Mouse (Mus musculus) heart, embryonic 12.5 days (tissue): ENCODE results near the gene Itga9. TPM values are rescaled to one million over a fixed set of nuclear protein-coding genes. Genes with fewer than 3 reads are reported as not detected.

Experiments
- ATAC-seq: fragments of 200-750 bp; cut with Nextera tagmentation; 2 replicates; pipeline ENCODE4 v1.8.0; 2017; ENCODE audit warnings: moderate TSS enrichment, moderate library complexity; ENCODE audit not compliant: insufficient number of reproducible peaks, low FRiP score
- H3K27ac ChIP-seq: fragments of 300-500 bp; sonication (generic); 2 replicates; pipeline ENCODE4 v1.5.1; 2016; ENCODE audit warnings: mild to moderate bottlenecking, moderate library complexity; ENCODE audit not compliant: poor library complexity, severe bottlenecking
- H3K27me3 ChIP-seq: fragments of 300-500 bp; sonication (generic); replicated peaks from 2 replicates; pipeline ENCODE4 v1.6.1; 2016; ENCODE audit warnings: mild to moderate bottlenecking, moderate library complexity
- H3K36me3 ChIP-seq: fragments of 300-500 bp; sonication (generic); 2 replicates; pipeline ENCODE4 v1.6.1; 2016; ENCODE audit warnings: mild to moderate bottlenecking, moderate library complexity
- H3K4me1 ChIP-seq: fragments of 300-500 bp; sonication (generic); replicated peaks from 2 replicates; pipeline ENCODE4 v1.6.1; 2016; ENCODE audit warnings: mild to moderate bottlenecking
- H3K4me2 ChIP-seq: fragments of 300-500 bp; sonication (generic); 2 replicates; pipeline ENCODE4 v1.6.1; 2016; ENCODE audit warnings: mild to moderate bottlenecking, moderate library complexity
- H3K4me3 ChIP-seq: fragments of 300-500 bp; sonication (generic); 2 replicates; pipeline ENCODE4 v1.5.1; 2016; ENCODE audit warnings: mild to moderate bottlenecking
- H3K9ac ChIP-seq: fragments of 300-500 bp; sonication (generic); 2 replicates; pipeline ENCODE4 v1.6.1; 2016; ENCODE audit warnings: mild to moderate bottlenecking, moderate library complexity
- H3K9me3 ChIP-seq: fragments of 300-500 bp; sonication (generic); replicated peaks from 2 replicates; pipeline ENCODE4 v1.6.1; 2016; ENCODE audit warnings: mild to moderate bottlenecking, moderate library complexity
- WGBS: fragments of 180-500 bp; shearing (Covaris S2); methylation state at CpG from one replicate; pipeline ENCODE4 v1.1.7; 2016; 5-methylcytosine and 5-hydroxymethylcytosine counted together
- polyA plus RNA-seq: library from polyadenylated mRNA; unstranded; fragments of >200 nt; fragmentation: Nextera tagmentation; extraction: Ambion mirVana; gene quantifications from 2 replicates; pipeline ENCODE4 v1.2.1, GENCODE M21; 2016

Itga9 gene
- polyA plus RNA-seq, 1 experiment from 2014 or later = 21.0 TPM

DNA sequence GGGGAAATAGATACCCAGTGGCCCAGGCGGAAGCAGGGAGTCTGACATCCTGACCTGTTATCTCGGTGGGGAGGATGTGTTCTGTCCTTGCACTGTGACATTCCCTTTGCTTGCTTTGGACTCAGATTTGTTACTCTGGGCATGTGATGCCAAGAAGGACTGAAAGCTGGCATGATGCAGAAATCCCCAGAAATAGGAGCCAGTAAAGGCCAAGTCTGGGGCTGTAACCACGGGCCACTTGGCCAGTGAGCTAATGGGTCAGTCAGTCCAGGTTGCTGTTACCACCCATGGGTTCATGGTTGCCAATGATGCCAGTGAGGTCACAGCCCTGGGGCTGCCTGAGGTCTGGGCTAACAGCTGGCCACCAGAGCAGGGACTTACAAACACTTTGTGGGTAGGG is 133.2 kb downstream of the Itga9 start:
- no peak for ATAC-seq
- Histone ChIP-seq H3K9ac (no peak overlapping the region), H3K4me2 (no peak overlapping the region), H3K36me3 (peaks cover 11% of the 10 kb centered on the region; the same call in 1 of the 2 replicates), H3K27ac (no peak overlapping the region), H3K4me1 (peaks cover 47% of the 10 kb centered on the region), H3K27me3 (no peaks in the 10 kb centered on the region), H3K9me3 (no peaks in the 10 kb centered on the region), H3K4me3 (no peak overlapping the region)
- 56% methylated on average over 3 of the region's 3 CpGs for WGBS

DNA sequence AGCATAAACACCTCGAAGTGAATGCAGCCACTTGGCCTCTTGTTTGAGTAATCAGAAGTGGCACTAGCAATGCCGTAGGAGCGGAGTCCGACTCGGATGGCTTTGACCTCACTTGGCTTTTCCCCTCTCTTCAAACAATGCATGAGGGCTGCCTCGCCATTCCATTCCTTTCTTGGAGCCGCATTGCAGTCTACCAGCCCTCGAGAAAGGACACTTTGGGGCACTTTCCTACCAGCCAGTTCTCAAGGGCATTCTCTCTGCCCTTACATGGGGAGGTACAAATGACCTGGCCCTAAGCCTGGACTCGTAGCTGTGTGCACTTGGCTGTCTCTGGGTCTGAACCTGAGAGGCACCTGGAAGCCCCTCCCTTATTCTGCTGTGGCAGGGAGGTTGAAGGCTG is 134.8 kb downstream of the Itga9 start:
- WGBS = 60% methylated on average over 9 of the region's 9 CpGs
- H3K9ac ChIP-seq = no peak overlapping the region

DNA sequence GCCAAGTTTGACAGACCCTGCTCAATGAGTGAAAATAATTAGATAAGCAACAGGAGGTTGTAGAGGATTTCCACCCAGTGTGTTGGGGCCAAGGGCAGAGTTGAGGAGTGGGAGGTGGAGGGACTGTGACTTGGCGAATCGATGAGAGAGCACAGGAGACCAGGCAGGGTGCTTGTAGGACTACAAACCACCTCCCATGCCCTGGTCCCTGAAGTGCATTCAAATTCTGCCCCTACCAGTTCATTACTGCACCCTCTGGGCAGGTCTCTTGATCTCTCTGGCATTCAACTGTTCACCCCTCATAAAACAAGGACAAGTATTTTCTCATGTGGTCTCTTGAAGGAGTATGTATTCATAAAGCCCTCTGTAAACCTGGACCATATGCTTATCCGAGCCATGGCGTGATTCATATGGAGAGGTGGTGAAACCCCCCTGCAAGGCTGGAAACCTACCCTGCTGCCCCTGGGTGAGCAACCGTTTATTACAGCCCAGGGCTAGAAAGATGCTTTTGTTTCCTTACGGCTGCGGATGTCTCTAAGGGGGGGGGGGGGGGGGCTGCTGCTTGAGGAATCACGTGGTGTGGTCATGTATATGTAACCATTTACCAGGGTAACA is 143.0 kb downstream of the Itga9 start:
- Histone ChIP-seq H3K27me3 (no peaks in the 10 kb centered on the region), H3K27ac (no peak overlapping the region)
- no peak for ATAC-seq

More for the DNA sequence above, 134.8 kb downstream of the Itga9 start:
- no peak for ATAC-seq
- Histone ChIP-seq H3K27me3 (no peaks in the 10 kb centered on the region), H3K4me3 (no peak overlapping the region), H3K27ac (peak overlapping the region; percentile 24), H3K4me1 (peaks cover 47% of the 10 kb centered on the region), H3K4me2 (no peak overlapping the region), H3K9me3 (peaks cover 4% of the 10 kb centered on the region; the same call in 1 of the 2 replicates), H3K36me3 (peaks cover 11% of the 10 kb centered on the region; the same call in 1 of the 2 replicates)

DNA sequence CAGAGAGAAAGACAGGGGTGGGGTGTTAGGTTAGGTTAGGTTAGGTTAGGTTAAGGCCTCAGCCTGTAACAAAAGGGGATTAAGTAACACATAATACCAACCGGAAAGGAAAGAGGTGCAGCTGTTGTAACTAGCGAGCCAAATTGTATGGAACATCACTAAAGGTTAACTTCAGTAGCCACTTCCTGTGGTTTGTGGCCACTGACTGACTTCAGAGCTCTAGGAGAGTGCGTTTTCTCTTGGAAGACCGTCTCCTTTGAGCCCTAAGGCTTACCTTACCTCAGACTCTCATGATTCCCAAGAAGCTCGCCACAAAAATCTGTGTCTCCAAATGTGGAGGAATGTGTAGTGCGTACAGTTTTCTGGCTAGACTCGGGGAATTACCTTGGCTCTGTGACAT is 144.3 kb downstream of the Itga9 start:
- no peak overlapping the region for H3K4me2 ChIP-seq
- no peaks in the 10 kb centered on the region for H3K4me1 ChIP-seq
- no peak overlapping the region for H3K4me3 ChIP-seq
- H3K36me3 ChIP-seq = no peaks in the 10 kb centered on the region
- no peak overlapping the region for H3K27ac ChIP-seq
- no peak for ATAC-seq
- H3K27me3 ChIP-seq = no peaks in the 10 kb centered on the region
- H3K9ac ChIP-seq = no peak overlapping the region
- no peaks in the 10 kb centered on the region for H3K9me3 ChIP-seq
- 80% methylated on average over 7 of the region's 7 CpGs for WGBS

More for the DNA sequence above, 143.0 kb downstream of the Itga9 start:
- H3K9me3 ChIP-seq = peaks cover 4% of the 10 kb centered on the region; the same call in 1 of the 2 replicates
- H3K4me3 ChIP-seq = no peak overlapping the region
- 79% methylated on average over 8 of the region's 8 CpGs for WGBS
- no peak overlapping the region for H3K4me2 ChIP-seq
- no peak overlapping the region for H3K9ac ChIP-seq
- H3K36me3 ChIP-seq = peaks cover under 1% of the 10 kb centered on the region; the same call in 1 of the 2 replicates
- no peaks in the 10 kb centered on the region for H3K4me1 ChIP-seq

DNA sequence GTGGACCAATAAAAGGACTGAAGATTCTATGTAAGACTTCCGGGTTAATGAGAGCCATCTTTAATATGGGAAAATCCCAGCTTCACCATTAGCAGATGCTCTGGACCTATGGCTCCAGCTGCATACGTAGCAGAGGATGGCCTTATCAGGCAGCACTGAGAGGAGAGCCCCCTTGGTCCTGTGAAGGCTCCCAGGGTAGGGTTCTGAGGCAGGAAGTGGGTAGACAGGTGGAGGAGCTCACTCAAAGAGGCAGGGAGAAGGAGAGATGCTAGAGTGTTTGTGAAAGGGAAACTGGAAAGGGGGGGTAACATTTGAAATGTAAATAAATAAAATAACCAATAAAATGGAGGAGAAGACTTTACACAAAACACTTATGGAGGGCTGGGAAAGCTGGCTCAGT is 145.9 kb downstream of the Itga9 start:
- Histone ChIP-seq H3K9me3 (no peaks in the 10 kb centered on the region), H3K4me2 (no peak overlapping the region), H3K4me3 (no peak overlapping the region), H3K36me3 (no peaks in the 10 kb centered on the region), H3K27me3 (no peaks in the 10 kb centered on the region), H3K4me1 (no peaks in the 10 kb centered on the region), H3K9ac (no peak overlapping the region), H3K27ac (no peak overlapping the region)
- WGBS = 83% methylated on average over 2 of the region's 2 CpGs
- ATAC-seq = no peak

DNA sequence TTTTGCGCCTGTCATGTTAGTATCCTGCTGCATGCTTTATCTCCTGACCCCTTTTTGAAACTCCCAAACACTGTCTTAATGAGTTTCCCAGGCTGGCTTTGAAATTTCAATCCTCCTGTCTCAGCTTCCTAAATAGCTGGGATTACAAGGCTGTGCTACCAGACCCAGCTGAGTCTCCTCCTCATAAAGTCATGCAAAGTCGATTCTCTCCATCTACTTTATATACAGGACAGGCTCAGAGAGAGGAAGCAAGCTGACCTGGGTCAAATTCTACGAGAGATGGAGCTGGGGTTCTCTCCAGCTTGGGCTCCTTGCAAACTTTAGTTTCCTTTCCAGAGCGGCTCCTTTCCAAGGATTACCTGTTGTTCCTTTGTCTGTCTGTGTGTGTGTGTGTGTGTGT is 153.0 kb downstream of the Itga9 start:
- H3K4me2 ChIP-seq = no peak overlapping the region
- ATAC-seq = no peak
- H3K9me3 ChIP-seq = 0 out of 2 replicates have a peak, but pooled peaks cover 3% of the 10 kb centered on the region
- H3K9ac ChIP-seq = no peak overlapping the region
- no peak overlapping the region for H3K4me3 ChIP-seq
- no peak overlapping the region for H3K27ac ChIP-seq
- no peaks in the 10 kb centered on the region for H3K27me3 ChIP-seq
- H3K36me3 ChIP-seq = no peaks in the 10 kb centered on the region
- H3K4me1 ChIP-seq = peaks cover 29% of the 10 kb centered on the region
- WGBS = 41% methylated on average over 4 of the region's 4 CpGs

DNA sequence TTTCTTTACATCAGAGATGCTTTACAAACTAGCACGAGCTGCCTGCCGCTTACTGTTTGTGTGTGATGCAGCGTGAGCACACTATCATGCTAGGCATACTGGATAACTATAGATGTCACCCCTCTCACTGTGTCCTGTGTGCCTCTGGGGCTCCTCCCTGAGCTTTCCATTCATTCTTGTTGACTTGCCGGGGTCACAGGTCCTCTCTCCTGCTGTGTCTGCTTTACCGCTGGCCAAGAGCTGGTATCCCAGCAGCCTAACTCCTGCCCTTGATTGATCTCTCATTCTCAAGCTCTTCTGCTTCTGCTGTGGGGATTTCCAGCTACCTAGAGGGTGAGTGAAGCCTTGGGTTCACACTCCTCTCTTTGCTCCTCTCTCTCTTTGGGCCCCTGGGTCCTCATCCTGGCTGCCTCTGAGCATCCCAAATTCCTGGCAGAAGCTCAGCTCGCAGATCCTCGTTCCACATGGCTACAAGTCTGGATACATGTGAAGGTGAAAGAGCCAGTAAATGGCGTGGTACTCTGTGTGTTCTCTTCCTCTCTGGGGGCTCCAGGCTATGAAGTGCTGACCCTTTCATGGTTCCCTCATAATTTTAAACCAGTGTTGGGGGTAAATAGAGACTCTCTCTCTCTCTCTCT is 155.6 kb downstream of the Itga9 start:
- Histone ChIP-seq H3K9me3 (0 out of 2 replicates have a peak, but pooled peaks cover 3% of the 10 kb centered on the region), H3K4me1 (peaks cover 41% of the 10 kb centered on the region), H3K4me2 (no peak overlapping the region), H3K27ac (peak overlapping the region; percentile 1; the same call in 1 of the 2 replicates), H3K4me3 (no peak overlapping the region), H3K27me3 (no peaks in the 10 kb centered on the region), H3K9ac (no peak overlapping the region), H3K36me3 (no peaks in the 10 kb centered on the region)
- ATAC-seq = no peak
- WGBS = 60% methylated on average over 8 of the region's 8 CpGs

DNA sequence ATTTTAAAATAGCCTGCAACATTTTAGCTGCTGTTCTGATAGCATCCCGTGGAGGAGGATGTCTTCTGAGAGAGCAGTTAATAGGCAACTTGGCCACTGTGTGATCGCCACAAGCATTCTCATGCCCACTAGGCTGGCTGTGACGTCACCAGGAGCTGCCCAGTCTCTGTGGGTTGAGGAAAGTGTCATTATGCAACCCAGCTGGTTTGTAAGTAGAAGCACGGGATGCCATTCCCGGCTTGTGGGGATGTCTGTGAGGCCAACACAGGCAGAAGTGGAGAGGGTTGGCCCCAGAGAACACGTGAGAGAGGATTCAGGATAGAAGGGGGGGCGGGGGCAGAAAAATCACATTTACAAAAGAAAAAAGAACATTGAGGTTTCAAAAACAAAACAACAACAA is 156.3 kb downstream of the Itga9 start:
- Histone ChIP-seq H3K4me3 (no peak overlapping the region), H3K27me3 (no peaks in the 10 kb centered on the region), H3K27ac (no peak overlapping the region), H3K4me1 (peaks cover 43% of the 10 kb centered on the region), H3K36me3 (no peaks in the 10 kb centered on the region), H3K9me3 (0 out of 2 replicates have a peak, but pooled peaks cover 3% of the 10 kb centered on the region), H3K4me2 (no peak overlapping the region), H3K9ac (no peak overlapping the region)
- no peak for ATAC-seq
- 34% methylated on average over 7 of the region's 7 CpGs for WGBS

DNA sequence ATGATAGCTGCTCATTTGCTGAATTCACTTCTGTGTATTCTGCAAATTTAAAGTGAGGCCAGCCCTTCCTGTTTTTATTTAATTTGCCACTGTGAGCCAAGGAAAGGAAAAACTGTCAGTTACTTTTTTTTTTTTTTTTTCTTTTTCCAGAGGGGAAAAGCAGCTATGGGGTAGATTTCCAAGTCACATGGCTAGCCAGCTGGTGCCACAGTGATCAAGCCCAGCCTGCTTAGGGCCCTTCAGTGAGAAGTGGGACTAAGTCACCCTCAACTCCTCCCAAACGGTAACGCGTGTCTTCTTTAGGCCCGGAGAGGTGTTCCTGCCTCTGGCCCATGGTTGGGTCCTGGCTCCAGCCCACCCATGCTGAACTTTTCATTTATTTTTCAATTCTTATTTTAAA is 156.7 kb downstream of the Itga9 start:
- Histone ChIP-seq H3K4me2 (no peak overlapping the region), H3K4me1 (peaks cover 43% of the 10 kb centered on the region), H3K9ac (no peak overlapping the region), H3K27me3 (no peaks in the 10 kb centered on the region), H3K27ac (0 out of 2 replicates have a peak overlapping the region, but pooled peaks have one; percentile 23), H3K36me3 (no peaks in the 10 kb centered on the region), H3K9me3 (0 out of 2 replicates have a peak, but pooled peaks cover 3% of the 10 kb centered on the region), H3K4me3 (no peak overlapping the region)
- ATAC-seq = no peak
- WGBS = 76% methylated on average over 4 of the region's 4 CpGs

DNA sequence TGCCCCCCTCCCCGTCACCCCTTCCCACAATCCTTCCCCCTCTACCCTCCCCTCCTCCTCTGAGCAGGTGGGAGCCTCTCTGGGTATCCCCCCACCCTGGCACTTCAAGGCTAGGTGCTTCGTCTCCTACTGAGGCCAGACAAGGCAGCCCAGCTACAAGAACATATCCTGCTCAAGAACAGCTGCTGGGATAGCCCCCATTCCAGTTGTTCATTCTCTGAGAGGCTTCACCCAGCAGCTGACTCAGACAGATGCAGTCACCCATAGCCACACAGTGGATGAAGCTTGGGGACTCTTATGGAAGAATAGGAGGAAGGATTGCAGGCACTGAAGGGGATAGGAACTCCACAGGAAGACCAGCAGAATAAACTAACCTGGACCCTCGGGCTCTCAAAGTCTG is 157.2 kb downstream of the Itga9 start:
- Histone ChIP-seq H3K36me3 (no peaks in the 10 kb centered on the region), H3K9me3 (0 out of 2 replicates have a peak, but pooled peaks cover 3% of the 10 kb centered on the region), H3K4me1 (peaks cover 43% of the 10 kb centered on the region), H3K27me3 (no peaks in the 10 kb centered on the region), H3K4me2 (no peak overlapping the region), H3K9ac (no peak overlapping the region), H3K27ac (0 out of 2 replicates have a peak overlapping the region, but pooled peaks have one; percentile 23), H3K4me3 (no peak overlapping the region)
- WGBS = 83% methylated on average over 3 of the region's 3 CpGs
- ATAC-seq = no peak

DNA sequence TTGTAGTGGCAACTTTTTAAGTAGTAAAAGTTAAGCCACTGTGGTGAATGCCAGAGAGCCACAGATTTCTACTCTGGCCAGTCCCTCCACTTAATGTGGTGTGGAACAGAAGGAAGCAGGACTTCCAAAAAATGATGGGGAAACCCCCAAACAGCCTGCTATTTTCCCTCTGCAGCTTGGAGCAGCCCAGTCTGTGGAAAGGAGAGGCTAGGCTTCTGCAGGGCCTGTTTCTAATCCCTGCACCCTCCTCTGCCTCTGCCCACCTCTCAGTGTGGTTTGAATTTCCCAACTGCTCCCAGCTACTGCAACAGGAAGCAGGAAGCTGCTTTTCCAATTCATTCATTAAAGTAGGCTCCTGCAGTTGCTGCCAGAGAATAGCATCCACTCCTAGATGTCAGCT is 158.6 kb downstream of the Itga9 start:
- 0 out of 2 replicates have a peak, but pooled peaks cover 10% of the 10 kb centered on the region for H3K36me3 ChIP-seq
- ATAC-seq = no peak
- no peak overlapping the region for H3K27ac ChIP-seq
- no peak overlapping the region for H3K4me2 ChIP-seq
- H3K9ac ChIP-seq = no peak overlapping the region
- H3K9me3 ChIP-seq = 0 out of 2 replicates have a peak, but pooled peaks cover 3% of the 10 kb centered on the region
- no peaks in the 10 kb centered on the region for H3K27me3 ChIP-seq
- peaks cover 36% of the 10 kb centered on the region for H3K4me1 ChIP-seq
- H3K4me3 ChIP-seq = no peak overlapping the region
